Mouse (Mus musculus) adrenal gland, postnatal 25 days (tissue): ENCODE data around the gene Sox1. TPM values are rescaled to one million over a fixed set of nuclear protein-coding genes. Genes with fewer than 3 reads are reported as not detected.

Source experiments
- DNase-seq: peaks from one replicate; pipeline ENCODE4 v3.0.0; 2021; ENCODE audit warnings: mixed read lengths
- microRNA-seq, 2 experiments: library from miRNA; unstranded; fragments of <30 nt; microRNA quantifications; one replicate each; pipeline ENCODE4 v1.2.0; 2021
- total RNA-seq: library from RNA; stranded (reverse); gene quantifications from 2 replicates; pipeline ENCODE4 v1.2.3, GENCODE M21; 2021

Sox1 gene
- total RNA-seq, 1 experiment from 2014 or later = not detected

- DNase-seq = no peak
Measured at GRCm38 (mm10) chr8:12427346-12427745, 32.3 kb downstream of the Sox1 start.

- no peak for DNase-seq
Measured at GRCm38 (mm10) chr8:12427886-12428799, 33.0 kb downstream of the Sox1 start.

- DNase-seq = no peak
Measured at GRCm38 (mm10) chr8:12428931-12429330, 33.8 kb downstream of the Sox1 start.

- DNase-seq = no peak
Measured at GRCm38 (mm10) chr8:12429601-12430172, 34.6 kb downstream of the Sox1 start.

GRCm38 (mm10) chr8:12430173-12430899, 35.2 kb downstream of the Sox1 start:
- DNase-seq = no peak

- DNase-seq = no peak
Measured at GRCm38 (mm10) chr8:12430900-12431737, 36.0 kb downstream of the Sox1 start.

- no peak for DNase-seq
Measured at GRCm38 (mm10) chr8:12431738-12432055, 36.6 kb downstream of the Sox1 start.

GRCm38 (mm10) chr8:12432546-12432945, 37.5 kb downstream of the Sox1 start:
- DNase-seq = no peak

GRCm38 (mm10) chr8:12434771-12435170, 39.7 kb downstream of the Sox1 start:
- DNase-seq = no peak

GRCm38 (mm10) chr8:12438021-12438420, 42.9 kb downstream of the Sox1 start:
- no peak for DNase-seq

GRCm38 (mm10) chr8:12439044-12439443, 43.9 kb downstream of the Sox1 start:
- no peak for DNase-seq

- DNase-seq = no peak
Measured at GRCm38 (mm10) chr8:12439846-12440245, 44.8 kb downstream of the Sox1 start.

GRCm38 (mm10) chr8:12440997-12441396, 45.9 kb downstream of the Sox1 start:
- DNase-seq = no peak

GRCm38 (mm10) chr8:12445258-12445657, 50.2 kb downstream of the Sox1 start:
- DNase-seq = no peak

GRCm38 (mm10) chr8:12445926-12446680, 51.0 kb downstream of the Sox1 start:
- DNase-seq = no peak

Small RNA genes lying within 50 kb of the gene (microRNA-seq; reads per million reads assigned to microRNA genes)
- gene Gm25239 = 0 reads per million in 2 experiments

Other genes starting within 250 kb of the Sox1 start
- gene A230072I06Rik, start 116.5 kb upstream of the Sox1 start, total RNA-seq = not detected in 2 replicates
- not detected in 2 replicates for gene Spaca7, start 177.7 kb downstream of the Sox1 start, total RNA-seq